Mouse (Mus musculus): ENCODE measurements at regions not wholly inside any gene's neighbourhood (a gene's known extent, or its start where the extent isn't known, plus 50 kb on each side); places are given as distances from the start of the nearest gene placed in this dataset.

DNA sequence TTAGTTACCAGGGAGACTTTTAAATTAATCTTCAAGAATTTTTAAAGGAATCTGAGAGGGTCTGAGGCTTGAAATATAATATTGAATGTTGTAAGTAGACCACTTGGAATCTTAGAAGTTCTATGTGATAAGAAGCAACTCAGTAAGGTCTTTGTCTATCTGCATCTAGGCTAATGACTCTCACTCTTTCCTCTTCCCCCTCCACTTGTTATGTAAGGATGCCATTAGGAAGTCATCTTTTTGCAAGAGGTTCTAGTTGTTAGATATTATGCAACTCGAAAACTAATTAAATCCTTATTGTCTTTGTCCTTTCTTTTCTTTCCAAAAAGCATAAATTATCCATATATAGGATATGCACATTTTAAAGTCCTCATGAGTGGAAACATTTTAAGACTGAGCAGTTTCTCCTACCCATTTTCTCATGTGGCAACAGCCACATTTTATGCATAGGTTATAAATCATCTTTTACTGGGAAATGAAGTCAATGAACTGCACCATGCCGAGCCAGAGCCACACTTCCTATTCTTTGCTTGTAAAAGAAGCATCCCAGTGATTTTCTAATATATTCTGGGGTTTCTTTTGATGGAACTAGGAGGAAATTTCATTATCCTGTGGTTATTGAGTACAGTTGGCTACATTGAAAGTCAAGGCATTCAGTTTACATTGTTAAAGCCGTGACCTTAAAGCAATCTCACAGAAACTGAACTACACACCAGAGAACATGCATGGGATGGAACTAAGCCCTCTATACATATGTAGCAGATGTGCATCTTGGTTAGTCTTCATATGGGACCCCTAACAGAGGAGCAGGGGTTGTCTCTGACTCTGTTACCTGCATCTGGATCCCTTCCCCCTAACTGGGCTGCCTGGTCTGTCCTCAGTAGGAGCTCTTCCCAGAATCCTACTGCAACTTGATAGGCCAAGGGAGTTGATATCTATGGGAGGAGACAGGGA is 230.8 kb downstream of the Ahr start:
- TF ChIP-seq CTCF (conservative IDR thresholded peaks at IDR 0.05; ENCODE audit: insufficient read depth, insufficient read length, low read depth, low read length) (no peak), POLR2A (IDR thresholded peaks at IDR 0.05; ENCODE audit: low read depth, low read length) (no peak)
